Mouse (Mus musculus) testis, adult 2 months (tissue): ENCODE data around the gene 1700024P04Rik. TPM values are rescaled to one million over a fixed set of nuclear protein-coding genes. Genes with fewer than 3 reads are reported as not detected.

Experiments
- H3K27ac ChIP-seq: fragments of 200-500 bp; 2 replicates; pipeline ENCODE4 v1.5.1; 2012; ENCODE audit warnings: low read depth, low read length; ENCODE audit not compliant: control insufficient read depth, insufficient read depth
- H3K27me3 ChIP-seq: fragments of 200-500 bp; 2 replicates; pipeline ENCODE4 v1.6.1; 2012; ENCODE audit warnings: mild to moderate bottlenecking, low read length, moderate library complexity; ENCODE audit not compliant: control insufficient read depth, insufficient read depth
- H3K36me3 ChIP-seq: fragments of 200-500 bp; 2 replicates; pipeline ENCODE4 v1.6.1; 2012; ENCODE audit warnings: mild to moderate bottlenecking, low read length; ENCODE audit not compliant: control insufficient read depth, insufficient read depth
- H3K4me1 ChIP-seq: fragments of 200-500 bp; 2 replicates; pipeline ENCODE4 v1.6.1; 2012; ENCODE audit warnings: low read length; ENCODE audit not compliant: control insufficient read depth, insufficient read depth
- H3K4me3 ChIP-seq: fragments of 200-500 bp; 2 replicates; pipeline ENCODE4 v1.5.1; 2012; ENCODE audit warnings: low read depth, mild to moderate bottlenecking, low read length, moderate library complexity, mixed read lengths; ENCODE audit not compliant: control insufficient read depth
- CTCF ChIP-seq: fragments of 200-500 bp; IDR thresholded peaks from 2 replicates; pipeline ENCODE4 v1.5.1; 2012; ENCODE audit warnings: low read depth, mild to moderate bottlenecking, inconsistent platforms, low read length, moderate library complexity; ENCODE audit not compliant: control insufficient read depth, insufficient read depth, insufficient replicate concordance
- POLR2A ChIP-seq: fragments of 200-500 bp; IDR thresholded peaks from 2 replicates; pipeline ENCODE4 v1.6.1; 2012; ENCODE audit warnings: low read depth, mild to moderate bottlenecking, inconsistent platforms, low read length, moderate library complexity; ENCODE audit not compliant: control insufficient read depth
- polyA plus RNA-seq: library from polyadenylated mRNA; depleted of rRNA; stranded (reverse); fragments of >200 nt; gene quantifications from 2 replicates; pipeline ENCODE4 v1.2.3, GENCODE M21; 2012; rRNA removed

1700024P04Rik gene
- polyA plus RNA-seq = 561 and 657 TPM in 2 replicates

DNA sequence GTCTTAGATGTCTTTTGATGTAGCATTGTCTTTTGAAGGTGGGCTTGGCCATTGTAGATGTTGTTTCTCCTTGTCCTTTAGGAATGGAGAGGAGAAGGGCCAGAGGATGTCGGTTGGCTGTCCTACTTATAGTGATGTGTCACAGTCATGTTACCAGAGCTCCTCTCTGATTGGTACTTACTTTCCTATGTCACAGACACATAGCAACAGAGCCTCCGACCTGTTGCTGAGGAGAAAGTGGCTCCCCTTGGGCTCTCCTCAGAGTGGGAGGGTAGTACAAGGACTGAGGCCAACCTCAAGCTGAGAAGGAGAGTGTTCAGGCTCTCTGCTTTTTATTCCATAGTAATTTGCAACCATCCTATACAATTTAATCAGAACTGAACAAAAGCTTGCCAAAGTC is at the start of gene 1700024P04Rik:
Gene 1700024P04Rik (minus strand): TSS at position 101 of the 400 bp plus-strand sequence.
- peak within 1 kb of the TSS; percentile 78 for H3K4me3 ChIP-seq
- H3K36me3 ChIP-seq = no peaks in the 10 kb centered on the region
- no peak within 1 kb of the TSS for H3K27ac ChIP-seq
- H3K27me3 ChIP-seq = no peaks in the 10 kb centered on the region
- TF ChIP-seq POLR2A (peak; percentile 52; the same call in 1 of the 2 replicates), CTCF (no peak)
- no peaks in the 10 kb centered on the region for H3K4me1 ChIP-seq

DNA sequence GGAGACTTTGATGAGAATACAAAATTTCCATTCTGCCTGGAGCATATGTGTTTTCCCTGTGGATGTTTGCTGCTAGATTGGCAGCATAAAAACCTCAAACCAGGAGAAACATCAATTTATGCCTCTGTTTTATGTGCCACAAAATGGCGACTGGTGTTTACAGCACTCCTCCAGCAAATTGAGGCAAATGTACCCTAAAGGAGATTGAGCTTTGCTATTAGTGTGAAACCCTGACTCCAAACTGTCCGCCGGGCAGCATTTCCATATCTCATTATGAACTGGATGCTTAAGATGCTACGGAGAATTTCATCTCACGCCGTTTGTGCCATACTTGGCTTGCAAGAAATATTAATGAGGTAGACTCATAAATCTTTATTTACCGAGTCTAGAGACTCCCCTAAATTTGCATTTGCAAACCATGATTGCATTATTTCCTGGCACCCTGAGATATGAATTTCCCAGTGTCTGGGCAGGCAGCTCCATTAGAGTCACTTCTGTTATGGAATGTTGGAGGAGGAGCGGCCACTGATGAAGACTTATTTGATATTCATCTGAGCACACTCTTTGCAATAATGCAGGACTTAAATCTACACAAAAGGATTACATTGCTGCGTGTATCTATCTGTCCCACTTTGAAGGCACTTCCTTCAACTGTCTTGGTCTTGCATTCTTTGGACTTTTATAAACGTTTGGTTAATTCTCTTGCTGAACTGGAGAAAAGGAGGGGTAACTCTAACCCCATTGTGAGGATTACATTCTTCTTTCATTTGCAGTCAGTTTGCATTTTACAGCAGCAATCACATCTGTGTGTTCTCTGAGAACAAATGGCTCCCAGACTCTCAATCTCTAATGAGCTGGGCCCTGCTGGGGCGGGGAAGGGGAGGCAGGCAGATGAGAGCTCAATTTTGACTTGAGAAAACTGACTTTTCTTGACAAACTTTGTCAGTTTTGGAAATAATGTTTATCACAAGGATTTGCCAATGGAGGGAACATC is 47.2 kb upstream of the 1700024P04Rik start:
- Histone ChIP-seq H3K27ac (peak overlapping the region; percentile 12; the same call in 1 of the 2 replicates), H3K27me3 (no peaks in the 10 kb centered on the region), H3K36me3 (no peaks in the 10 kb centered on the region), H3K4me1 (peaks cover 13% of the 10 kb centered on the region), H3K4me3 (no peak overlapping the region)
- TF ChIP-seq CTCF (no peak), POLR2A (no peak)

DNA sequence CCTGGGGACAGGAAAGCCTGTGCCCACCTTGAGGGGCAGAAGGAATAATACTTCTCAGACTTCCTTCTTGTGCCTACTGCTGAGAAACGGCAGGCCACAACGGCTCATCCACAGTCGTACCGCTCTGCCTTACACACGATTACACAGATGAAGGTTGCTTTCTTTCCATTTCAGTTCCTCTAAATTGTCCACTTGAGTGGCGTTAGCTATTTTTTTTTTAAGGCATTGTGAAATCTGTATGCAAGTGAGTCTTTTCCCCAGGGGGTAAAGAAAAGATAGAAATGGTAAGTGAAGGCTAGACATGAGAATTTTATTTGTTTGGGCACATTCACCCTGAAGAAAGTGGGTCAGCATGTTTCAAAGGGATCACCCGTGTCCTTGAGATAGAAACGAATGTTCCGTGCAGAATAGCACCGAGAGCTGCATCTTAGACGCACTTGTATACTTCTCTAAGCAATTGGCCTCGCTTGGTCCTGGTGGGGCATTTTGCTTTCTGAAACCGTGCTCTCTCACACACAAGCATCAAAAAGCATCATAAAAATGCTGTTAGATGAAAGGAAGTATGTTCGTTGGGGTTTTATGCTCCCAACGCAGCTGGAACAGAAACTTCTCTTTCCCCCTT is 46.3 kb upstream of the 1700024P04Rik start:
- no peaks in the 10 kb centered on the region for H3K27me3 ChIP-seq
- no peak for TF ChIP-seq POLR2A
- no peak for TF ChIP-seq CTCF
- H3K27ac ChIP-seq = peak overlapping the region; percentile 62
- H3K4me3 ChIP-seq = no peak overlapping the region
- H3K4me1 ChIP-seq = peaks cover 13% of the 10 kb centered on the region
- H3K36me3 ChIP-seq = no peaks in the 10 kb centered on the region

DNA sequence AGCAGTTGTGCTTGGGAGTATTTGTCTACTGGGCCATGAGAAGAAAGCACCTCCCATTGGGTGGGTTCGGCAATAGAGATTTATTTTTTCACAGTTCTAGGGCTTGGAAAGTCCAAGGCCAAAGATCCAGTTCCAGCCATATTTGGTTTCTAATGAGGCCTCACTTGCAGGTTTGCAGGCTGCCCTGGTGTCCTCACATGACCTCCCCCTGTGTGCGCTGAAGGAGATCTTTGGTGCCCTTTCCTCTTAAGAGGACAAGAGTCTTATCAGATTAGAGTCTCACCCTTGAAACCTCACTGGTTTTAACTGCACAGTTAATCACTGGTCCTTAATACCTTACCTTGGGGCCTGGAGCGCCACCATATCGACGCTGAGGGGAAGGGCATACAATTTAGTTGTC is 40.9 kb upstream of the 1700024P04Rik start:
- no peak for TF ChIP-seq POLR2A
- no peak for TF ChIP-seq CTCF
- H3K36me3 ChIP-seq = no peaks in the 10 kb centered on the region
- no peak overlapping the region for H3K4me3 ChIP-seq
- H3K27ac ChIP-seq = no peak overlapping the region
- H3K4me1 ChIP-seq = peaks cover 10% of the 10 kb centered on the region
- H3K27me3 ChIP-seq = no peaks in the 10 kb centered on the region

DNA sequence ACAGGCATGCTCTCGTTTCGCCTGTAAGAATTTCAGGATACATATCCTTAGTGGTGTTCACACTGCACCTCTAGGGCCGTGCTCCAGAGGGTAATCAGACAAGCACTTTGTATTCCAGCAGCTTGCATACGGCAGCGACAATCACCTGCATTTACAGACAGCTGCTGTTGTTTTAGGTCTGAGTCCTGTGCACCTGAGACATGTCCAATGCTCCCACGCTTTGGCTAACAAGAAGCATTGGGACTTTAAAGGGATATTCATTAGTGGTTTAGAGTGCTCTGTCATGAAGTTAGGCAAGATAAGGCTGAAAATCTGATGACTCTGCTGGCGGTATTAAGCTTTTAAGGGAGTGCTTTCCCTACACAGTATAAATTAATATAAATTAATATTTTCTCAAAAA is 37.7 kb upstream of the 1700024P04Rik start:
- no peak for TF ChIP-seq CTCF
- no peak for TF ChIP-seq POLR2A
- peaks cover 5% of the 10 kb centered on the region for H3K4me1 ChIP-seq
- H3K27ac ChIP-seq = no peak overlapping the region
- H3K36me3 ChIP-seq = no peaks in the 10 kb centered on the region
- no peak overlapping the region for H3K4me3 ChIP-seq
- H3K27me3 ChIP-seq = no peaks in the 10 kb centered on the region

DNA sequence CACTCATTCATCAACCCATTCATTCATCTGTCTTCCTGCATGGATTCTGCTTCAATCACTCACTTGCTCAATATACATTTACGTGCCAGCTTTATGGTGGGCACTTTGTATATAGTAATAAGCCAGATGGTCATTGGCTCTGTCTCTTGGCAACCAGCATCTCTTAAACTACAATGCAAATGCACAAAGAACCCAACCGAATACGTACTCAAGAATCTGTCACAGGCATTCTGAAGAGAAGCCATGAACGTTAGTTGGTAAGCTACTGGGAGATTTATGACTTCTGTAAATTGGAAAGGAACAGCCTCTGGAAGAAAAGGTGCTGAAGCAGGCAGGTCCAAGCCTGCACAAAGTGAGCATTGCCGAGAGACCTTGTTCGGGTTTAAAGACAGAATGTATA is 36.8 kb upstream of the 1700024P04Rik start:
- TF ChIP-seq POLR2A (no peak), CTCF (no peak)
- H3K4me1 ChIP-seq = peaks cover 5% of the 10 kb centered on the region
- H3K27me3 ChIP-seq = no peaks in the 10 kb centered on the region
- no peak overlapping the region for H3K27ac ChIP-seq
- no peaks in the 10 kb centered on the region for H3K36me3 ChIP-seq
- no peak overlapping the region for H3K4me3 ChIP-seq
